Mouse (Mus musculus) forelimb bud, embryonic 11.5 days (tissue): ENCODE measurements around the gene Odf2l.

Experiments used
- DNase-seq: peaks from one replicate; pipeline ENCODE4 v3.0.0-alpha.2; 2012; ENCODE audit warnings: low read depth, low spot score

Odf2l gene

GRCm38 (mm10) chr3:145140236-145140635 lies 21.8 kb downstream of the Odf2l start:
- no peak for DNase-seq

GRCm38 (mm10) chr3:145142925-145143324 lies 24.5 kb downstream of the Odf2l start:
- no peak for DNase-seq

- DNase-seq = no peak
Measured at GRCm38 (mm10) chr3:145143856-145144255, 25.5 kb downstream of the Odf2l start.

GRCm38 (mm10) chr3:145146871-145147270 lies 28.5 kb downstream of the Odf2l start:
- no peak for DNase-seq

- no peak for DNase-seq
Measured at GRCm38 (mm10) chr3:145147483-145147882, 29.1 kb downstream of the Odf2l start.

- no peak for DNase-seq
Measured at GRCm38 (mm10) chr3:145147952-145148351, 29.6 kb downstream of the Odf2l start.

- DNase-seq = no peak
Measured at GRCm38 (mm10) chr3:145151092-145151491, 32.7 kb downstream of the Odf2l start.

GRCm38 (mm10) chr3:145151933-145152332 lies 33.5 kb downstream of the Odf2l start:
- no peak for DNase-seq

- DNase-seq = peak; percentile 8
Measured at GRCm38 (mm10) chr3:145156883-145157282, 38.5 kb downstream of the Odf2l start.

- DNase-seq = no peak
Measured at GRCm38 (mm10) chr3:145158441-145158840, 40.1 kb downstream of the Odf2l start.

GRCm38 (mm10) chr3:145166741-145167140 lies 48.4 kb downstream of the Odf2l start:
- DNase-seq = no peak

- DNase-seq = no peak
Measured at GRCm38 (mm10) chr3:145167766-145168165, 49.4 kb downstream of the Odf2l start.

- no peak for DNase-seq
Measured at GRCm38 (mm10) chr3:145168844-145169696, 50.7 kb downstream of the Odf2l start.

- no peak for DNase-seq
Measured at GRCm38 (mm10) chr3:145170028-145170427, 51.6 kb downstream of the Odf2l start.

- DNase-seq = no peak
Measured at GRCm38 (mm10) chr3:145170604-145171389, 52.4 kb downstream of the Odf2l start.

GRCm38 (mm10) chr3:145171390-145172060 lies 53.1 kb downstream of the Odf2l start:
- DNase-seq = no peak

- no peak for DNase-seq
Measured at GRCm38 (mm10) chr3:145184645-145185044, 66.3 kb downstream of the Odf2l start.

- no peak for DNase-seq
Measured at GRCm38 (mm10) chr3:145191972-145192371, 73.6 kb downstream of the Odf2l start.

GRCm38 (mm10) chr3:145195240-145195923 lies 77.0 kb downstream of the Odf2l start:
- no peak for DNase-seq

GRCm38 (mm10) chr3:145198050-145198449 lies 79.7 kb downstream of the Odf2l start:
- DNase-seq = no peak
